Mouse (Mus musculus) macrophage (primary cell): ENCODE data around the gene Zfp541. TPM values are rescaled to one million over a fixed set of nuclear protein-coding genes. Genes with fewer than 3 reads are reported as not detected.

Experiments used
- H3K27ac ChIP-seq: fragments of 350-480 bp; formaldehyde crosslinking; 2 replicates; pipeline ENCODE4 v1.9.0; 2021
- H3K36me3 ChIP-seq: fragments of 350-480 bp; formaldehyde crosslinking; 2 replicates; pipeline ENCODE4 v1.9.0; 2021; ENCODE audit errors: inconsistent target
- H3K4me3 ChIP-seq: fragments of 350-480 bp; formaldehyde crosslinking; 2 replicates; pipeline ENCODE4 v1.9.0; 2021; ENCODE audit errors: inconsistent target
- H3K79me2 ChIP-seq: fragments of 350-480 bp; formaldehyde crosslinking; 2 replicates; pipeline ENCODE4 v1.9.0; 2021; ENCODE audit errors: inconsistent target
- WGBS: methylation state at CpG from one replicate; pipeline ENCODE4 v1.1.7; 2026; ENCODE audit warnings: inconsistent platforms; ENCODE audit not compliant: missing documents; 5-methylcytosine and 5-hydroxymethylcytosine counted together
- polyA plus RNA-seq: library from polyadenylated mRNA; stranded (reverse); fragments of 250-400 nt; gene quantifications from 3 replicates; pipeline ENCODE4 v1.2.4, GENCODE M21; 2018; ENCODE audit warnings: inconsistent platforms

Zfp541 gene
- polyA plus RNA-seq, 1 experiment from 2014 or later = not detected

GRCm38 (mm10) chr7:16134951-16135392, 73.4 kb downstream of the Zfp541 start:
- no peak overlapping the region for H3K4me3 ChIP-seq
- no peaks in the 10 kb centered on the region for H3K79me2 ChIP-seq
- no peak overlapping the region for H3K27ac ChIP-seq
- H3K36me3 ChIP-seq = no peaks in the 10 kb centered on the region
- 68% methylated on average over 7 of the region's 7 CpGs for WGBS

Other genes starting within 250 kb of the Zfp541 start
- not detected in 3 replicates for gene Obox6, start 222.1 kb upstream of the Zfp541 start, polyA plus RNA-seq
- gene Crx, start 181.8 kb upstream of the Zfp541 start, polyA plus RNA-seq = not detected in 3 replicates
- gene Crxos, start 179.2 kb upstream of the Zfp541 start, polyA plus RNA-seq = not detected in 3 replicates
- gene Selenow, start 139.4 kb upstream of the Zfp541 start, polyA plus RNA-seq = 198 to 402 TPM (median 262 TPM) in 3 replicates
- gene Nop53, start 115.7 kb upstream of the Zfp541 start, polyA plus RNA-seq = 77.7 to 125 TPM (median 94.2 TPM) in 3 replicates
- gene Ehd2, start 94.2 kb upstream of the Zfp541 start, polyA plus RNA-seq = 0.04 to 0.12 TPM in 2 of 3 replicates, not detected in the other
- 4.9 to 8.7 TPM (median 8.4 TPM) in 3 replicates for gene Bicra, start 13.9 kb upstream of the Zfp541 start, polyA plus RNA-seq
- 85.4 to 112 TPM (median 98.6 TPM) in 3 replicates for gene Napa, start 36.6 kb downstream of the Zfp541 start, polyA plus RNA-seq
- 3.3 to 6.8 TPM (median 5.9 TPM) in 3 replicates for gene Kptn, start 58.1 kb downstream of the Zfp541 start, polyA plus RNA-seq
- gene Slc8a2, start 68.0 kb downstream of the Zfp541 start, polyA plus RNA-seq = not detected in 3 replicates
- 10.2 to 15.0 TPM (median 11.2 TPM) in 3 replicates for gene Meis3, start 113.3 kb downstream of the Zfp541 start, polyA plus RNA-seq
- gene Dhx34, start 160.2 kb downstream of the Zfp541 start, polyA plus RNA-seq = 11.6 to 20.4 TPM (median 18.5 TPM) in 3 replicates
- 5.3 to 5.8 TPM (median 5.7 TPM) in 3 replicates for gene C5ar2, start 182.3 kb downstream of the Zfp541 start, polyA plus RNA-seq
- gene C5ar1, start 197.7 kb downstream of the Zfp541 start, polyA plus RNA-seq = 254 to 928 TPM (median 285 TPM) in 3 replicates
- 1.9 to 10.1 TPM (median 7.4 TPM) in 3 replicates for gene Inafm1, start 211.8 kb downstream of the Zfp541 start, polyA plus RNA-seq
- 99.0 to 183 TPM (median 120 TPM) in 3 replicates for gene Ccdc9, start 225.0 kb downstream of the Zfp541 start, polyA plus RNA-seq
- 5.0 to 24.1 TPM (median 6.4 TPM) in 3 replicates for gene Bbc3, start 246.6 kb downstream of the Zfp541 start, polyA plus RNA-seq